Mouse (Mus musculus) urinary bladder, postnatal 4 days (tissue): ENCODE measurements around the gene Scg2.
A peak's percentile ranks its signal among the peaks of the same experiment; 100 is the strongest.

ENCODE experiments used
- DNase-seq, 2 experiments: peaks; one replicate each; pipeline ENCODE4 v3.0.0; 2021 to 2022; ENCODE audit warnings: low spot score in 2 of 2

Scg2 gene

GRCm38 (mm10) chr1:79439609-79440308 is at the start of gene Scg2:
Gene Scg2 (minus strand): TSS chr1:79440120.
- peak; percentile 80 to 91 for DNase-seq

- no peak for DNase-seq
These were observed 45.6 kb upstream of the Scg2 start for GRCm38 (mm10) chr1:79485546-79485945.

- no peak for DNase-seq
These were observed 30.9 kb upstream of the Scg2 start for GRCm38 (mm10) chr1:79470856-79471255.

GRCm38 (mm10) chr1:79469871-79470270 is 30.0 kb upstream of the Scg2 start:
- DNase-seq, result no peak

DNA sequence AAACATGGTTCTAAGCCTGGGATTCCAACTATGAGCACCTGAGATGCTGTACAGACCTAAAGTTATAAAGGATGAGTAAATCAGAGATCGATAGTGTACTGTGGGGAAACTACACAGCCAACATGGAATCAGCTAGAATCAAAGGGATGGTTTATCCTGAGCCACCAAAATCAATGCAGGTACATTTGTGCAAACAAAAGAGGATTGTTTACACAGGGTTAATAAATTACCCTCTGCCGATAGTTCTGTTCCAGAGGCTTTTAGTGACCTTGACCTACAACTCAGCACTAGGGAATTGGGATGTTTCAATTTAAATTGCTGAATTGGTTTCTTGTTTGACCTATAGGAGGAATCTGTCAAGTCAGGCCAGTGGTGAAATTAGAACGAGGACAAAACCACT is 26.7 kb upstream of the Scg2 start:
- DNase-seq, result no peak

DNA sequence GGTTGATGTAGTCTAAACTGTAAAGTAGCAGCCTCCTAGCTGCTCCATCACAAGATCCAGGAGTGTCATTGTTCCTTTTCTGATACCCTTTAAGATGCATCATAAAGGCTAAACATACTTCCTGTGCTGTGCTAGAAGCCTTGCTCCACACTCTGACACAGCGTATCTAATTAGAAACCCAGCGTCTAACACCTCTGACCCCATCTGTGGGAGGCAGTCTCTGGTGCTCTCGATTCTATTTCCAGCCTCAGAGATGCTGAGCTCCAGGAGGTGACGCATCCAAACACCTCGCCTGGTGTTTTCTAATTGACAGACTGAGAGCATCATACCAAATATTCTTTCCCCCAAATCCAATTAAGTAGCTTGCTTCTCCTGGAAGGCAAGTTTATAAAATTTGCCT is 18.6 kb upstream of the Scg2 start:
- DNase-seq, result no peak

DNA sequence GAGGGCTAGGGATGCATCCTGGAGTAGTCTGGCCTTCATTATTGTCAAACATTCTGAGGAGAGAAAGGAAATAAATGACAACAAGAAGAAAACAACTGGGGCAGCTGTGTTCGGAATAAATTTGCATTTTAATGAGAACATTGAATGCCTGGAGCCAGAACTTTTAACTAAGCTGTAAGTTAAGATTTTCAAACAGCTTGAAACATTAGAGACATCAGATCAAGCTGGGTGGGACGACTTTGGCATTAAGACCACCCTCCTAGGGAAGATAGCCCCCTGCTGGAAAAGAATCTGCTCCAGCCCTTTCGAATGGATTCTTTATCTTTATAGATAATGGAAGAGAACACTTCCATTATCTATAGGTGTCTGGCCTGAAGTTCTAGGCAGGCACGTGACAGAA is 14.2 kb upstream of the Scg2 start:
- no peak for DNase-seq

GRCm38 (mm10) chr1:79452339-79452738 is 12.4 kb upstream of the Scg2 start:
- no peak for DNase-seq

- no peak for DNase-seq
These were observed 10.6 kb upstream of the Scg2 start for GRCm38 (mm10) chr1:79450343-79451021.

- no peak for DNase-seq
These were observed 10.0 kb upstream of the Scg2 start for GRCm38 (mm10) chr1:79449943-79450342.

GRCm38 (mm10) chr1:79445586-79445985 is 5.7 kb upstream of the Scg2 start:
- DNase-seq, result no peak

DNA sequence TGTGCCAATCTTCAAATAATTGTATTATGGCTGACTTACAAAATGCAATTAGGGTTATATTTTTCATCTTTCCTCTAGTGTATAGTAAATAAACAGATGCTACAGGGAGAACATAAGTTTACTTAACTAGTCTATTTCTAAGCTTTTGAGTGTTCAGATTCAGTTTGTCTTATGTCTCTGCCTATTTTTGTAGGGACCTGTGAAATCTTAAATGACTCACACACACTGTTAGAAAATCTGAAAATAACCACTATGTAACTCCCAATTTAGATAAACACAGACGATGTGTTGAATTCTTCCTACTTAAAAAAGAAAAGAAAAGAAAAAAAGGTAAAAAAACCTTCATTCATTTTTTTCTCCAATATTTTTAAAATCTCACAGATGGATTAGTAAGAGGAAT is 2.2 kb downstream of the Scg2 start:
- DNase-seq, result no peak

- no peak for DNase-seq
These were observed 3.2 kb downstream of the Scg2 start for GRCm38 (mm10) chr1:79436671-79437070.

- no peak for DNase-seq
These were observed 10.9 kb downstream of the Scg2 start for GRCm38 (mm10) chr1:79429058-79429457.

- DNase-seq, result no peak
These were observed 24.4 kb downstream of the Scg2 start for GRCm38 (mm10) chr1:79415496-79415895.

- DNase-seq, result no peak
These were observed 33.5 kb downstream of the Scg2 start for GRCm38 (mm10) chr1:79406337-79406942.

- DNase-seq, result no peak
These were observed 38.6 kb downstream of the Scg2 start for GRCm38 (mm10) chr1:79401090-79402012.

- DNase-seq, result no peak
These were observed 39.6 kb downstream of the Scg2 start for GRCm38 (mm10) chr1:79400284-79400683.
